Mouse (Mus musculus) layer of hippocampus, adult 18-20 months (tissue): Measurements from ENCODE around the gene Frmpd2. TPM values are rescaled to one million over a fixed set of nuclear protein-coding genes. Genes with fewer than 3 reads are reported as not detected.
A peak's percentile ranks its signal among the peaks of the same experiment; 100 is the strongest.
"Not testable (repeated sequence)": the region's sequence is repeated elsewhere in the genome, so short reads cannot be mapped to it uniquely, and the experiment has no call there.

Experiments
- DNase-seq, 2 experiments: peaks; one replicate each; pipeline ENCODE4 v3.0.0; 2022; ENCODE audit warnings: low spot score in 2 of 2
- long read RNA-seq: library from polyadenylated mRNA; stranded (forward); transcript quantifications from one replicate; pipeline ENCODE4 v2.0.0, GENCODE M21; 2021
- total RNA-seq, 2 experiments: library from RNA; stranded (reverse); gene quantifications; 2 replicates each; pipeline ENCODE4 v1.2.3; 2021

Gene Frmpd2
- total RNA-seq = 1 to 10 TPM in 1 of 2 experiments, under 1 TPM in 1; 0.76 to 1.6 TPM
- long read RNA-seq = 0 reads

- no peak for DNase-seq
Measured at GRCm38 (mm10) chr14:33471331-33471730, at the start of gene Frmpd2. Gene Frmpd2, plus strand, starts transcription at chr14:33471696.

- DNase-seq = no peak
Measured at GRCm38 (mm10) chr14:33423003-33423402, 48.5 kb upstream of the Frmpd2 start.

DNA sequence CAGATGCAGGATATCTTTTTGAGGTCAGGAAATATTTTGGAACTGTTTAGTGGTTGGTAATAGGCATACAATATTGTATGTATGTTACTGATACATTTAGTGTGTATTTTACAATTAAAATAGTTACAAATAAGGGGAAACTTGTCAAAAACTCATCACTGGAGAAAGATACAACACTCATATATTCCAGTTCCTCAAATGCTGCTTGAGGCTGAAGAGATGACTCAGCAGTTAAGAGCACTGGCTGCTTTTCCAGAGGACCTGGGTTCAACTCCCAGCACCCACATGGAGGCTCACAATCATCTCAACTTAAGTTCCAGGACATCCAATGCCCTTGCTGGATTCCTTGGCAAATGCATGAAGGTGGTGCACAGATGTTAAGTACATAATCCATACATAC, 47.4 kb upstream of the Frmpd2 start:
- DNase-seq = no peak

DNA sequence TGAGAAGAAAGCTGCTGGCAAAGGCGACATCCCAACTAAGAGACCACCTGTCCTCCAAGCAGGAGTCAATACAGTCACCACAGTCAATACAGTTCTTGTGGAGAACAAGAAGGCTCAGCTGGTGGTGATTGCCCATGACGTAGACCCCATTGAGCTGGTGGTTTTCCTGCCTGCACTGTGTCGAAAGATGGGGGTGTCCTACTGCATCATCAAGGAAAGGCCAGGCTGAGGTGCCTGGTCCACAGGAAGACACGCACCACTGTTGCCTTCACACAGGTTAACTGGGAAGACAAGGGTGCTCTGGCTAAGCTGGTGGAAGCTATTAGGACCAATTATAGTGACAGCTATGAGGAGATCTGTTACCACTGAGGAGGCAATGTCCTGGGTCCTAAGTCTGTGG, 39.0 kb upstream of the Frmpd2 start:
- not testable (repeated sequence) for DNase-seq

DNA sequence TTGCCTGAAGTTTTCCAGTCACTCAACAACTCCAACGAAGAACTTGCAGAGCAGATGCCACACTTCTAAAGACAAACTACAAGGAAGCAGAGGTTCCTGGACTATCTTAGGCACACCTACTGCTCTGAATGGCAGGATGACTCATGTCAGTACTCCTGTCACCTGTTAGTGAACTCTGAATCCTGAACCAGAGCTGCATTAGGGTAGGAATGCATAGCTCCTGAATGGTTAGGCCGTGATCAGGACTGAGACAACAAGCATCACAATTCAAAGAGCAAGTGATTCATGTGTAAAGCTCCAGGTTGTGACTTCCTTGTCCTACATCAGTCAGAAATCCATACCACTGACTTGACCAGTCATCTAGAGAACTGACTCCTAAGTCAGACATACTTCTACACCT, 27.7 kb upstream of the Frmpd2 start:
- no peak for DNase-seq

DNA sequence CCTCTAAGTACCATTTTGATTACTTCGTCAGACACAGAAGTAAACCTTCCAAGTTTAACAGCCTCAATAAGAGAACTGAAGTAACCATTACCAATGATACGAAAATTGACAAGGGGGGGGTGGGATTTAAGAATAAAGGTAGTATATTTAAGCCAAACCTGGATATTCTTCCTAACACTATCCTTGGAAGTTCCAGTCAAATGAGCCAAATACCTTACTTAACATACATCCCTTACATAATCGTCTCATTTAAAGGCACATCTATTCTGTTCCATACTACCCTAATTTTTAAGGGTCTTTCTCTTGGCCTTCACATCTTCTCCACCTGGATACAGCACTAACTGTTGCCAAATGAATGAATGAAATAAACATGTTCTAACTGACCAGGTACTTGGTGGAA, 25.5 kb upstream of the Frmpd2 start:
- no peak for DNase-seq

DNA sequence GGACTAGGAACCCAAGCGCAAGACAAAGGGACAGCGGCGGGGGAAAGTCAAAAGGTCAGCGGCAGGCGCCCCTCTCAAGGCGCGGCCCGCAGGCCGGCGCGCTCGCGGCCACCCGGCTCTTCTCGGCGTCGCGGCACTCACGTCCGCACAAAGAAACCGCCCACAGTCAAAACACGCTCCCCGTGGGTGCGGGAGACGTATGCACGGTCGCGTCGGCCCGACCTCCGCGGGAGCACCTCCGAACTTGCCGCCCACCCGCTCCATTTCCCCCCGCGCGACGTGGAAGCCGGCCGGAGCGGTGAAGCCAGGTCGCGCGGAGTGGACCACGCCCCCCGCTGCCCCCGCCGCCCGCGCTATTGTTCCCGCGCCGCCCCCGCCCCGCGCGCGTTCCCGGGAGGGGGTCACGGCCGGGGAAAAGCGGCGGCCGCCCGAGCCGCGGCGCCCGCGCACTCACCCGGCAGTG, 24.9 kb upstream of the Frmpd2 start:
- peak; percentile 30 to 57 for DNase-seq

GRCm38 (mm10) chr14:33447027-33447569, 24.4 kb upstream of the Frmpd2 start, which contains the start of gene Mapk8:
Gene Mapk8, minus strand, starts transcription at chr14:33447158.
- DNase-seq = peak; percentile 96

GRCm38 (mm10) chr14:33448276-33448675, 23.2 kb upstream of the Frmpd2 start:
- no peak for DNase-seq

GRCm38 (mm10) chr14:33449296-33449840, 22.1 kb upstream of the Frmpd2 start:
- peak in 1 of 2 experiments; percentile 26 for DNase-seq

DNA sequence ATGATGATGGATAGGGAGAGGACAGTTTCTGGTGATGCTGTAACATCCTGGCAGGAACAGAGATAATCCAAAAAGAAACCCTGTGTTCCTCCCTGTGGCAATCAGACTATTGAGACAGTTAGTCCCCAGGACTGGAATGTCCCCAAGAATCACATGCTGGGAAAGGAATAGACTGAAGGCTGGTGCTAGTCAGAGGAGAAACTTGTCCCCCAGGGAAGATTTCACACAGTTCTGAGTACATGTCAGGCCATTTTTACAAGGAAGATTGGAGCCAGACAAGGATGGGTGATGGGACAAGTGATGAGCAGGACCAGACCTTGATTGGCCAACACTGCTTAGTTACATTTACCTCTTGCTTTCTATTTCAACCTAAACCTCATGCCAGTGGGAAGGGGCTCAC, 21.2 kb upstream of the Frmpd2 start:
- no peak for DNase-seq

GRCm38 (mm10) chr14:33463658-33464057, 7.8 kb upstream of the Frmpd2 start:
- no peak for DNase-seq

- DNase-seq = no peak
Measured at GRCm38 (mm10) chr14:33467766-33468165, 3.7 kb upstream of the Frmpd2 start.

DNA sequence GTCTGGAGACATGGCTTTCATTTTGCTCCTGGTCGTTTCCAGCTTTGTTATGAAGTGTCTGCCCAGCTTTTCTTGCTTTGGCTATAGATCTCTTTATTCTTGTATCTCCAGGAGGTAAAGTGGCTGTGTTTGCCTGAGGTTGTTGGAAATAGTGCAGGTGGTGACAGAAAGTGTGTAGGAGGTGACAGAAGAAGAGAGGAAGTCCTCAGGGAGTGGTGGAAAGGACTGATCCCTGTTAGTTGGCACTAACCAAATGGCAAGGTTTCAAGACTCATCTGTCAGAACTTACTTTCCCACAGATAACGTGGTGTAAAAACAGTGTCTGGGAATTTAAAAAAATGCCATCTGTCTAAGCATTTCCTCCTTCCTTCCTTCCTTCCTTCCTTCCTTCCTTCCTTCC, 3.0 kb downstream of the Frmpd2 start:
- peak in 1 of 2 experiments; percentile 32 for DNase-seq

GRCm38 (mm10) chr14:33476094-33476760, 4.7 kb downstream of the Frmpd2 start:
- DNase-seq = no peak

- DNase-seq = no peak
Measured at GRCm38 (mm10) chr14:33481991-33482390, 10.5 kb downstream of the Frmpd2 start.

- DNase-seq = no peak
Measured at GRCm38 (mm10) chr14:33487805-33488550, 16.5 kb downstream of the Frmpd2 start.

GRCm38 (mm10) chr14:33495226-33495625, 23.7 kb downstream of the Frmpd2 start:
- no peak for DNase-seq

- peak in 1 of 2 experiments; percentile 46 for DNase-seq
Measured at GRCm38 (mm10) chr14:33497418-33497817, 25.9 kb downstream of the Frmpd2 start.

GRCm38 (mm10) chr14:33498849-33499248, 27.4 kb downstream of the Frmpd2 start:
- DNase-seq = no peak

GRCm38 (mm10) chr14:33500631-33501030, 29.1 kb downstream of the Frmpd2 start:
- DNase-seq = peak; percentile 45 to 68

- DNase-seq = no peak
Measured at GRCm38 (mm10) chr14:33503311-33503710, 31.8 kb downstream of the Frmpd2 start.
